Mouse (Mus musculus) CH12.LX (cell line): ENCODE data around the gene Msx3. TPM values are rescaled to one million over a fixed set of nuclear protein-coding genes. Genes with fewer than 3 reads are reported as not detected.

Source experiments
- DNase-seq: peaks from one replicate; pipeline ENCODE4 v3.0.0-alpha.2; 2013; ENCODE audit errors: extremely low read depth
- H3K27ac ChIP-seq: 2 replicates; pipeline ENCODE4 v1.5.1; 2012; ENCODE audit warnings: low read depth, mild to moderate bottlenecking, control low read depth, moderate library complexity; ENCODE audit not compliant: insufficient read depth
- H3K27me3 ChIP-seq: replicated peaks from 2 replicates; pipeline ENCODE3; 2012; ENCODE audit warnings: inconsistent platforms
- H3K36me3 ChIP-seq, 2 experiments: replicated peaks in 1 of 2; 2 replicates each; pipeline versions ENCODE3 to v1.6.1; 2012; ENCODE audit warnings: inconsistent platforms in 1 of 2, low read length in 1 of 2, mild to moderate bottlenecking in 1 of 2, mixed read lengths in 1 of 2, moderate library complexity in 1 of 2; ENCODE audit not compliant: control insufficient read depth in 1 of 2, insufficient read depth in 1 of 2
- H3K4me1 ChIP-seq, 2 experiments: 2 replicates each; pipeline ENCODE4 v1.6.1; 2012; ENCODE audit warnings: inconsistent platforms in 1 of 2, moderate library complexity in 1 of 2; ENCODE audit not compliant: insufficient read depth in 2 of 2, control insufficient read depth in 1 of 2
- H3K4me2 ChIP-seq: 2 replicates; pipeline ENCODE4 v1.6.1; 2012; ENCODE audit warnings: low read depth, mild to moderate bottlenecking, control low read depth; ENCODE audit not compliant: poor library complexity, insufficient read depth, severe bottlenecking
- H3K4me3 ChIP-seq, 3 experiments: fragments of 150-350 bp in 1 of 3; sonication (generic) in 1 of 3; replicated peaks in 1 of 3; 2 replicates each; pipeline versions ENCODE3 to v1.5.1; 2011 to 2012; ENCODE audit warnings: low read depth in 2 of 3, low read length in 2 of 3, mild to moderate bottlenecking in 2 of 3, moderate library complexity in 2 of 3, control low read depth in 1 of 3, improper control_type of control experiment in 1 of 3, inconsistent platforms in 1 of 3, mixed read lengths in 1 of 3; ENCODE audit not compliant: poor library complexity in 1 of 3
- H3K79me2 ChIP-seq: replicated peaks from 2 replicates; pipeline ENCODE4 v1.6.1; 2012; ENCODE audit warnings: mild to moderate bottlenecking, moderate library complexity; ENCODE audit not compliant: control insufficient read depth, poor library complexity, insufficient read depth, severe bottlenecking; ENCODE audit errors: extremely low read depth
- H3K9ac ChIP-seq: 2 replicates; pipeline ENCODE4 v1.6.1; 2012; ENCODE audit warnings: low read depth, mild to moderate bottlenecking, control low read depth, moderate library complexity; ENCODE audit not compliant: insufficient read depth
- H3K9me3 ChIP-seq: replicated peaks from 2 replicates; pipeline ENCODE3; 2012; ENCODE audit warnings: low read length, inconsistent platforms, mixed read lengths
- BHLHE40 ChIP-seq: IDR thresholded peaks from 2 replicates; pipeline ENCODE4 v1.6.1; 2011; ENCODE audit warnings: mild to moderate bottlenecking, low read depth, low read length, improper control_type of control experiment
- CTCF ChIP-seq, 2 experiments: IDR thresholded peaks in 1 of 2; conservative IDR thresholded peaks in 1 of 2; 2 replicates each; pipeline ENCODE4 v1.5.1; 2011 to 2012; ENCODE audit warnings: low read depth in 2 of 2, low read length in 2 of 2, improper control_type of control experiment in 1 of 2, inconsistent platforms in 1 of 2, mild to moderate bottlenecking in 1 of 2, moderate library complexity in 1 of 2
- ELF1 ChIP-seq: IDR thresholded peaks from 2 replicates; pipeline ENCODE4 v1.6.1; 2014; ENCODE audit warnings: low read depth, mild to moderate bottlenecking, inconsistent platforms, low read length, improper control_type of control experiment
- GABPA ChIP-seq: IDR thresholded peaks from 2 replicates; pipeline ENCODE4 v1.6.1; 2012; ENCODE audit warnings: low read depth, low read length, improper control_type of control experiment, inconsistent platforms; ENCODE audit not compliant: insufficient replicate concordance
- KAT2A ChIP-seq: IDR thresholded peaks from 2 replicates; pipeline ENCODE4 v1.6.1; 2012; ENCODE audit warnings: low read length, improper control_type of control experiment, inconsistent platforms; ENCODE audit not compliant: insufficient replicate concordance
- MAZ ChIP-seq: IDR thresholded peaks from 2 replicates; pipeline ENCODE4 v1.6.1; 2012; ENCODE audit warnings: low read depth, mild to moderate bottlenecking, inconsistent platforms, low read length, improper control_type of control experiment, moderate library complexity
- PAX5 ChIP-seq: IDR thresholded peaks from 2 replicates; pipeline ENCODE4 v1.6.1; 2012; ENCODE audit warnings: low read length, inconsistent platforms, mixed read lengths
- SMC3 ChIP-seq: IDR thresholded peaks from 2 replicates; pipeline ENCODE4 v1.6.1; 2011; ENCODE audit warnings: low read depth, low read length, improper control_type of control experiment
- dilution Hi-C: fragments of 300-500 bp; cut with MboI; formaldehyde crosslinking; loops from 2 replicates; pipeline ENCODE4 v1.14.3; 2020; ENCODE audit warnings: low sequenced_read_pairs; ENCODE audit not compliant: extremely low pct_unique_long_range_greater_than_20kb, extremely low pct_ligation_motif_present
- in situ Hi-C: fragments of 300-500 bp; cut with MboI; formaldehyde crosslinking; loops from 3 replicates; pipeline ENCODE4 v1.14.3; 2019; ENCODE audit warnings: low sequenced_read_pairs, low pct_ligation_motif_present, low pct_unique_long_range_greater_than_20kb, mixed read lengths
- polyA plus RNA-seq: library from polyadenylated mRNA; unstranded; fragments of >175 nt; gene quantifications from 2 replicates; pipeline ENCODE4 v1.2.1, GENCODE M21; 2012; ENCODE audit warnings: low read depth; ENCODE audit not compliant: insufficient read length
- total RNA-seq, 2 experiments: library from RNA; depleted of rRNA; stranded (reverse); fragments of 300-350 nt in 1 of 2; fragments of >200 nt in 1 of 2; gene quantifications; 2 replicates each; pipeline ENCODE4 v1.2.3; 2012 to 2014

Gene Msx3
- total and polyA plus RNA-seq, 3 experiments, result not detected

GRCm38 (mm10) chr7:139998691-139999350 lies 50.1 kb downstream of the Msx3 start:
- Histone ChIP-seq H3K9ac (no peak overlapping the region), H3K4me1 (peaks cover 10 to 19% of the 10 kb centered on the region in 2 experiments), H3K4me2 (no peak overlapping the region), H3K27me3 (no peaks in the 10 kb centered on the region), H3K4me3 (no peak overlapping the region), H3K27ac (no peak overlapping the region), H3K9me3 (no peaks in the 10 kb centered on the region), H3K36me3 (peaks cover 70 to 84% of the 10 kb centered on the region in 2 experiments), H3K79me2 (no peaks in the 10 kb centered on the region)
- no peak for DNase-seq
- in situ Hi-C loops, result loop anchor here (10.0 kb wide), 1 partner anchor 136 kb away; the partner anchor contains the start of gene Mtg1
- no peak for TF ChIP-seq PAX5
- no peak for TF ChIP-seq SMC3
- no peak for TF ChIP-seq BHLHE40
- TF ChIP-seq KAT2A, result no peak
- TF ChIP-seq MAZ, result no peak
- TF ChIP-seq ELF1, result no peak
- TF ChIP-seq CTCF (conservative IDR thresholded peaks at IDR 0.05 in 1 of 2, IDR thresholded peaks at IDR 0.05 in 1 of 2; ENCODE audit: low read depth in 2 of 2, low read length in 2 of 2), result no peak
- TF ChIP-seq GABPA, result no peak
- dilution Hi-C loops, result no loop called here

Other genes starting within 250 kb of the Msx3 start
- not detected in 2 replicates for gene Adgra1, start 214.9 kb downstream of the Msx3 start, total RNA-seq (2012; rRNA removed)
- gene Adgra1, start 214.9 kb downstream of the Msx3 start, total RNA-seq (2014; rRNA removed), result not detected in 2 replicates
- gene Adgra1, start 214.9 kb downstream of the Msx3 start, polyA plus RNA-seq, result not detected in 2 replicates
- 2.7 and 4.0 TPM in 2 replicates for gene Kndc1, start 154.4 kb downstream of the Msx3 start, total RNA-seq (2012; rRNA removed)
- 2.0 and 2.3 TPM in 2 replicates for gene Kndc1, start 154.4 kb downstream of the Msx3 start, total RNA-seq (2014; rRNA removed)
- gene Kndc1, start 154.4 kb downstream of the Msx3 start, polyA plus RNA-seq, result 4.6 and 5.0 TPM in 2 replicates
- gene Utf1, start 105.3 kb downstream of the Msx3 start, total RNA-seq (2012; rRNA removed), result not detected in 2 replicates
- gene Utf1, start 105.3 kb downstream of the Msx3 start, total RNA-seq (2014; rRNA removed), result not detected in 2 replicates
- not detected in 2 replicates for gene Utf1, start 105.3 kb downstream of the Msx3 start, polyA plus RNA-seq
- 0.13 and 0.38 TPM in 2 replicates for gene 6430531B16Rik, start 70.3 kb downstream of the Msx3 start, total RNA-seq (2012; rRNA removed)
- gene 6430531B16Rik, start 70.3 kb downstream of the Msx3 start, total RNA-seq (2014; rRNA removed), result not detected in 2 replicates
- gene 6430531B16Rik, start 70.3 kb downstream of the Msx3 start, polyA plus RNA-seq, result 0.21 and 0.33 TPM in 2 replicates
- 61.4 and 63.7 TPM in 2 replicates for gene Adam8, start 56.5 kb downstream of the Msx3 start, total RNA-seq (2012; rRNA removed)
- gene Adam8, start 56.5 kb downstream of the Msx3 start, total RNA-seq (2014; rRNA removed), result 46.5 and 51.0 TPM in 2 replicates
- 43.7 and 46.3 TPM in 2 replicates for gene Adam8, start 56.5 kb downstream of the Msx3 start, polyA plus RNA-seq
- gene Zfp511, start 12.7 kb downstream of the Msx3 start, total RNA-seq (2012; rRNA removed), result 44.4 and 44.6 TPM in 2 replicates
- 41.4 and 43.8 TPM in 2 replicates for gene Zfp511, start 12.7 kb downstream of the Msx3 start, total RNA-seq (2014; rRNA removed)
- gene Zfp511, start 12.7 kb downstream of the Msx3 start, polyA plus RNA-seq, result 50.1 and 52.2 TPM in 2 replicates
- 40.1 and 42.5 TPM in 2 replicates for gene Tubgcp2, start 12.4 kb downstream of the Msx3 start, total RNA-seq (2012; rRNA removed)
- gene Tubgcp2, start 12.4 kb downstream of the Msx3 start, total RNA-seq (2014; rRNA removed), result 50.4 and 50.6 TPM in 2 replicates
- gene Tubgcp2, start 12.4 kb downstream of the Msx3 start, polyA plus RNA-seq, result 39.5 and 46.7 TPM in 2 replicates
- not detected in 2 replicates for gene Caly, start 33.5 kb upstream of the Msx3 start, total RNA-seq (2012; rRNA removed)
- gene Caly, start 33.5 kb upstream of the Msx3 start, total RNA-seq (2014; rRNA removed), result not detected in 2 replicates
- gene Caly, start 33.5 kb upstream of the Msx3 start, polyA plus RNA-seq, result not detected in 2 replicates
- gene Prap1, start 44.3 kb upstream of the Msx3 start, total RNA-seq (2012; rRNA removed), result not detected in 2 replicates
- not detected in 2 replicates for gene Prap1, start 44.3 kb upstream of the Msx3 start, total RNA-seq (2014; rRNA removed)
- not detected in 2 replicates for gene Prap1, start 44.3 kb upstream of the Msx3 start, polyA plus RNA-seq
- 0.76 and 1.8 TPM in 2 replicates for gene Fuom, start 53.4 kb upstream of the Msx3 start, total RNA-seq (2012; rRNA removed)
- not detected in 2 replicates for gene Fuom, start 53.4 kb upstream of the Msx3 start, total RNA-seq (2014; rRNA removed)
- 0.64 and 0.86 TPM in 2 replicates for gene Fuom, start 53.4 kb upstream of the Msx3 start, polyA plus RNA-seq
- 40.0 and 42.3 TPM in 2 replicates for gene Paox, start 66.7 kb upstream of the Msx3 start, total RNA-seq (2012; rRNA removed)
- gene Paox, start 66.7 kb upstream of the Msx3 start, total RNA-seq (2014; rRNA removed), result 34.5 and 36.6 TPM in 2 replicates
- gene Paox, start 66.7 kb upstream of the Msx3 start, polyA plus RNA-seq, result 30.4 and 39.7 TPM in 2 replicates
- 39.8 and 43.3 TPM in 2 replicates for gene Echs1, start 67.4 kb upstream of the Msx3 start, total RNA-seq (2012; rRNA removed)
- gene Echs1, start 67.4 kb upstream of the Msx3 start, total RNA-seq (2014; rRNA removed), result 72.0 and 74.4 TPM in 2 replicates
- gene Echs1, start 67.4 kb upstream of the Msx3 start, polyA plus RNA-seq, result 43.8 and 47.8 TPM in 2 replicates
- gene Mtg1, start 88.5 kb upstream of the Msx3 start, total RNA-seq (2012; rRNA removed), result 19.3 and 26.6 TPM in 2 replicates
- gene Mtg1, start 88.5 kb upstream of the Msx3 start, total RNA-seq (2014; rRNA removed), result 20.7 and 29.4 TPM in 2 replicates
- 39.6 and 39.8 TPM in 2 replicates for gene Mtg1, start 88.5 kb upstream of the Msx3 start, polyA plus RNA-seq
- not detected in 2 replicates for gene Sprn, start 105.8 kb upstream of the Msx3 start, total RNA-seq (2012; rRNA removed)
- gene Sprn, start 105.8 kb upstream of the Msx3 start, total RNA-seq (2014; rRNA removed), result not detected in 2 replicates
- not detected in 2 replicates for gene Sprn, start 105.8 kb upstream of the Msx3 start, polyA plus RNA-seq
- gene Olfr522, start 115.7 kb upstream of the Msx3 start, total RNA-seq (2012; rRNA removed), result not detected in 2 replicates
- gene Olfr522, start 115.7 kb upstream of the Msx3 start, total RNA-seq (2014; rRNA removed), result not detected in 2 replicates
- not detected in 2 replicates for gene Olfr522, start 115.7 kb upstream of the Msx3 start, polyA plus RNA-seq
- gene Olfr523, start 124.1 kb upstream of the Msx3 start, total RNA-seq (2012; rRNA removed), result not detected in 2 replicates
- gene Olfr523, start 124.1 kb upstream of the Msx3 start, total RNA-seq (2014; rRNA removed), result not detected in 2 replicates
- gene Olfr523, start 124.1 kb upstream of the Msx3 start, polyA plus RNA-seq, result not detected in 2 replicates
- gene Olfr524, start 156.9 kb upstream of the Msx3 start, total RNA-seq (2012; rRNA removed), result not detected in 2 replicates
- not detected in 2 replicates for gene Olfr524, start 156.9 kb upstream of the Msx3 start, total RNA-seq (2014; rRNA removed)
- not detected in 2 replicates for gene Olfr524, start 156.9 kb upstream of the Msx3 start, polyA plus RNA-seq
- gene Cd163l1, start 169.2 kb upstream of the Msx3 start, total RNA-seq (2012; rRNA removed), result not detected in 2 replicates
- not detected in 2 replicates for gene Cd163l1, start 169.2 kb upstream of the Msx3 start, total RNA-seq (2014; rRNA removed)
- gene Cd163l1, start 169.2 kb upstream of the Msx3 start, polyA plus RNA-seq, result not detected in 2 replicates
- gene 5830411N06Rik, start 198.2 kb upstream of the Msx3 start, total RNA-seq (2012; rRNA removed), result not detected in 2 replicates
- not detected in 2 replicates for gene 5830411N06Rik, start 198.2 kb upstream of the Msx3 start, total RNA-seq (2014; rRNA removed)
- gene 5830411N06Rik, start 198.2 kb upstream of the Msx3 start, polyA plus RNA-seq, result not detected in 2 replicates